Mouse (Mus musculus): ENCODE measurements around the gene Sctr.
A peak's percentile ranks its signal among the peaks of the same experiment; 100 is the strongest.

The Sctr gene

DNA sequence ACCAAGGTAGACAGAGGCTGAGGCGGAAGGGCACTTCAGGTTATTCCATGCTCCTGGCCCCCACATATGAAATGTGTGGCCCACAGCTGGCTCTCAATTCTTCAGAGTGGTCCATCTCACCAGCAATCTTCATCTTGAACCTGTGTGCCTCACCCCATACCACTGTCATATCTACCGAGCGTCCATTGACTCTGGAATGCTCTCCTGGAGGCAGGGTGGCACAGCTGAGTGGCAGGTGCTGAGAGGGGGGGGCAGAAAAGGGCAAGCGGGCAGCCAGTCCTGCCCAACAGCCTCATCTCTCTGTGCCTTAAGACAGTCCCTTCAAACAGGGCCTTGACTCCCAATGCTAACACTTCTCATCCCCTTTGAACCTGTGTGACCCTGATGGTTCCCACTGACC lies 64.4 kb downstream of the Sctr start:
- no peak for DNase-seq

DNA sequence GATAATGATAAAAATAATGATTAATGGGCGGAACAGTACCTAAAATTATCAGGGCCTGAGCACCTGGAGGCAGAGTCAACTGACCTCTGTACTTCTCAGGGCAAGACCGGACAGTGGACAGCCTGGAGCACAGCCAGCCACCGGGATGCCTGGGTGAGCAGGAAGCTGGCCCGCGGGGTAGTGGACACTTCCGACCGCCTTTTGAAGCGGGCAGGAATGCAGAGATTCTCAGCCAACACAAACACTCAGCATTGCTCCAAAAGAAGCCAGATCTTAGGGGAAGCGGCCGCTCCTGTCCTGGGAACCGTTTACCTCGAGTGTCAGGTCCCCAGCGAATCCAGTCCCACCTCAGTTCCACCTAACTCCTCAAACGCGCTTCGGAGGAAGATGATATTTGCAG lies 66.2 kb downstream of the Sctr start:
- DNase-seq, result peak; percentile 96 to 97

DNA sequence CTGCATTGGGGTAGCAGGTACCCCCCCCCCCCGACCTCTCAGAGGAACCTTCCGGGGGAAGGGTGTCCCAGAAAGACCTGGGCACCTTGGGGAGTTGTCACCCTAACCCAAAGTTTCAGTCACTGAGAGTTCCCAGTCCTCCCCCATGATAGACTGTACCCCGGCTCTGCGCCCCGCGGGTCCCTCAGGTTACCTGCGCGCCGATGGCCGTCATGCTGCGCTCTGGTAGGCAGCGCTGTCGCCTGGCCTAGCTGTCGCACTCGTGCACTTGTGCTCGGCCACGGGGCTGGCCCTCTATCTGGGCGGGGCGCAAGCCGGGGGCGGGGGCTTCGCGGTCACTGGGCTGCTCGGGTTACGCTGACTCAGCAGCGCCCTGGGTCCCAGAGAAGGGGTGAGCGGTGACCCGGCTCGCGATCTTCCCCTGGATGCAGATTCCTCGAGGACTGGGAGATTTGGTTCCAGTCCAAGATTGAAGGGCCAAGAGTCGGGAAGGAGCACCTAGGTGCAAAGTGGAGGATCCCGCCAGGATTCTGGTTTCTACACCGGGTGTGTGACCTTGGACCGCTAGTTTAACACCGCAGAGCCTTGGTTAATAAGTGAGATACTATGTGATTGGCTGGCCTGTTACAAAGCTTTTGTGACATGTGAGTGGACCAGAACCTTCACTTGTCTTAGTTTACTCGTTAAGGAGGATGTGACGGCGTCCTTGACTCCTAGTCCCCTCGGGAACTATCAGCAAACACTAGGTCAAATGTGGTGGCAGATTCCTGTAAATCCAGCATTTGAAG lies 67.0 kb downstream of the Sctr start, which contains the start of gene Tmem37:
Gene Tmem37 (minus strand): TSS at position 556 of the 788 bp plus-strand sequence.
- peak; percentile 92 to 97 for DNase-seq

DNA sequence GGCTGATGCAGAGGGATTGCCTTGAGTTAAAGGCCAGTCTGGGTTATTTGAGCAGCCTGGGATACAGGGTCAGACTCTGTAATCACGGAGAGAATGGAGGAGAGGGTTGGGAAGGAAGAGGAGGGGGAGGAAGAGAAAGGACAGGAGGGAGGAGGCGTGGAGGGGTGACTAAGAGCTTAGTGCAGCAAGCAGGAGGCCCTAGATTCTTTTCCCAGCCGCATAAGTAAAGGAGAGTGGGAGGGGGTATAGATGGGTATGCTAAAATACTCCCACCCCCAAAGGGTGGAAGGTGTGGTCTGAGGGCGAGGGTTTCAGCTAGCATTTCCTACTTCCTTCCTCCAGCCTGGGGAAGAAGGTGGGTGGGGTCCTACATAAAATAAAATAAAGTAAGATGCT lies 67.6 kb downstream of the Sctr start:
- DNase-seq, result no peak

DNA sequence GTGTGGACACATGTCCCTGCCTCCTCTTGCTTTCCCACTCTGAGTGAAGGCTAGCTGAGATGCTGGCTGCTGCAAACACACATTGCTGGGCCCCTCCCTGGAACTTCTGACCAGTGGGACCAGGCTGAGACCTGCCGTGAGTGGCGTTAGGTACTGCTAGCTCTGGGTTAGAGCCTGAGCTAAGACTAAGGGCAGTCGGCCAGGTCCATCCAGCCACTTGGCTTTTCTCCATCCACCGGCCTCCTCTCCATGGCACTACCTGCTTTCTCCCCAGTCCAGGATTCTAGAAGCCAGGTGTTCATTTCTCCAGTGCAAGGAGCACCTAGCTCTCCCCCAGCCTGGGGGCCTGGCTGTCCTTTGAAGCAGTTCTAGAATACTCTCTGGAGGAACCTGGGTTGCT lies 68.2 kb downstream of the Sctr start:
- peak; percentile 76 to 79 for DNase-seq

DNA sequence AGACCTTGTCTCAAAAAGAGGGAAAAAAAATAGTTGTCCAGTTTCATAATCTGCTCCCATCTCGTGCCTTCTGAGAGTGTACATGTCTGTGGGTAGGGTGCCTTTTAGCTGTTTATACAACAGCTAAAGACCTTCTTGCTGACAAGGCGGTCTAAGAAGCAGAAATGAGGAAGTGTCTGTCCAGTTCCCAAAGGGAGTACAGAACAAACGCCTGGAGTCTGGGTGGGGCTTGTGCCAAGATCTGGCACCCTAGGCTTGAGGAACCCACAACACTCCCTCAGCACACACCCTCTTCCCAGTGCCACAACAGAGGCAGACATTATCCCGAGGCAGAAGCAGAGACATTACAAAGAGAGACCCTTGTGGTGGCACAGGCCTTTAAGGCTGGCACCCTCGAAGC lies 68.8 kb downstream of the Sctr start:
- no peak for DNase-seq

DNA sequence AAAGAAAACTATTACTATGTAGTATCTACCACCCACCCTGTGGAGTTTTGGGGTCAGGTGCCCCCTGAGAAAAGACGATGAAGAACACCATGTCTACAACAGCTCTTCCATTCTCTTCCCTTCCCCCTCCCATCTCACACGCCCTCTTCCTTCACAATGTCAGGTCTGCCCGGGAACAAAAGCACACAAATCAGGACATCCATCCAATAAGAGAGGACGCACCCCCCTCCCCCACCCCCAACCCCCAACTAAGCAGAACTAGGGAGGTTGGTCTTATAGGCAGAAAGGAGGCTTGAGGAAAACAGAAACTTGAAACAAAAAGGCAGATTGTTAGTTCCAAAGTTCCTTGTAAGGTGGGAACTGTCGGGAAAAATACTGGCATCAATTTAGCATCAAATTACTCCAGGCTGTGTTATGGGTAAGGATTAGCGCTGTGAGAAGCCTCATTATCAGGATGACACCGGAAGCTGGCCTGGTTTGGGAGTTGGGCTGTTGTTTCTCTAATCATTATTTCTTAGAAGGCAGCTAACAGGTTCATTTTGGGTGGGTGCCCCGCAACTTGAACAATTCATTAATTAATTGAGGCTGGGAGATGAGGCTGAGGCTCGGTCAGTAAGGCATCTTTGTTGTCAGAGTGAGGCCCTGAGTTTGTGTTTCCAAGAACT lies 71.2 kb downstream of the Sctr start:
- no peak for DNase-seq

DNA sequence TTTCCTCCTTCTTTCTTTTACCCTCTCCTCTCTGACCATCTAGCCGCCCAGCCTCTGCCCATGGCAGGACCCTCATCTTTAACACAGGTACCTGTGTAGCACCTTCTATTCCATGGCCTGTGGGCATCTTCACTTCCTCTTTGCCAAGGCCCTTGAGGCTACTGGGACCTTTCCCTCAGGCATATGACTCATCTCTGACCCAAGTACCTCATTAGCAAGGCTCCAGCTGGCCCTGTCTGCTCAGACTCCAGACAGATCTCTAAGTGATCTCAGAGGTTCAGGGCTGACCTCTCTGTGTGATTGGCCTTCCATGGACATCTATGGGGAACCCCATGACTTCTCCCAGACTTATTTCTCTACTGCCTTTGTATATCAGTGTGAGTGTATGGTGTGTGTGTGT lies 73.9 kb downstream of the Sctr start:
- no peak for DNase-seq

DNA sequence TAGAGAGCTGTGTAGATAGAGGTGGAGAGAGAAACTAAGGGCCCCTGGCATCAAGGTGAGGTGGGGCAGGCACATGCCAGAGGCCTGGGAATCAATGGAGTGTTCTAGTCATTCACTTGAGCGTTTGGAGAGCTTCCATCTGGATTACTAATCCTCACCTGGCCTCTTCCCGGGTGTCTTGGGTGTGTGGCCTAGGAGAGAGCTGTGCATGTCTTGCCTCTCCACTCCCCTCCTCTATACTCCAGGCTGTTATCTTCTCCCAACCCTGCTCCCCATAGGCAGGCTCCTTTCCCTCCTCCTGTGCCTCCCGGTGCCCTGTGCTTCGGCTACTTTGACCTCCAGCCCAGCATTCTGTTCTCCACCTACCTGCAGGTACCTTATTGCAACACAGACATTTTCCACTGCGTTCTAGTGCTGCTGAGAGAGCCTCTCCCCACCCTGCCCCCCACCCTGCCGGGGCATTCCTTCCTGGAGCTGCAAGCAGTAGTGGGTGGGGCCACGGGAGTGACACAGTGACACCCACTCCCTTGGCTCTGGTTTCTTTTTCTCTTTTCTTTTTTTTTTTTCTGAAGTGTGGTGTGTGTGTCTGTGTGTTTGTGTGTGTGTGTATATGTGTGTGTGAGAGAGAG lies 76.4 kb downstream of the Sctr start:
- DNase-seq, result peak; percentile 47 to 82

DNA sequence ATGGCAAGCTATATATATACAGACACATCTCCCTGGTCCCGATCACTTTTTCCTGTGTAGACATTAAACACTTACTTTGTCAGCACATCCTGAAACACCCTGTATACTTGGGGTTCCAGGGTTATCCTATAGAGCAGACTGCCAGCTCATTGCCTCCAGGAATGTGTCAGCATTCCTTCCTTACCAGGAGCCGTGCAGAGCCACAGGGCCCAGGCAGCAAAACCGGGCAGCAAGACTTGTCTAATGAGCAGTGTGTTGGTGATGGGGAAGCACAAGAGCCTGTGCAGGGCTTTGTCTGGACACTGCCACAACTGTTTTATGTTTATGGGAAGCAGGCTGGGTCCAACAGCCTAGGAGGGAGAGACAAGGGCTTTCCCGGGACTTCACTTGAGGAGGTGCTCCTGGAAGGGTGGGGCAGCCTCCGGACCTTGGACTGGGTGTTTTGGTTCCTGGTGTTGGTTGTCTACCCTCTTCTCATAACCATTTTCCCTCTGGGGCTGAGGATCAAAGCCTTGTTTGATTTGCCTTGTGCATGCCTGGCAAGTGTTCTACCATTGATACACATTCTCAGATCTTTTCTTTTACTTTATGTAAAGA lies 77.3 kb downstream of the Sctr start:
- no peak for DNase-seq

DNA sequence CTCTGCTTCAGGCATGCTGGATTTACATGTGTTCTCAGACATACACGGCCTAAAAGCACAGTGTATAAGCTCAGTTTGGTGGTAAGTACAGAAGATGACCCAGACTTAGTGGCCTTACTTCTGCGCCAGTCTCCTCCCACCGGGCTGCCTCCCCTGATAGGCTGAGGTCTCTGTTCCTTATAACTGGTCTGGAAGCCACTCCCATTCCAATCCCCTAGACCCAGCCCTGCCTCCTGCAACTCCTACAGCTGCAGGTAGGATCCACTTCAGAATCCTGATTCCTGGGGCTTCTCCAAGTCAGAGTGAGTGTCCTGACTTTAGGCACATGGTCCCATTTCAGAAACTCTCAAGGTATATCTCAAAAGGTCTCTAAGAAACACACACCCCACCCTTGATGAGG lies 79.0 kb downstream of the Sctr start:
- no peak for DNase-seq

DNA sequence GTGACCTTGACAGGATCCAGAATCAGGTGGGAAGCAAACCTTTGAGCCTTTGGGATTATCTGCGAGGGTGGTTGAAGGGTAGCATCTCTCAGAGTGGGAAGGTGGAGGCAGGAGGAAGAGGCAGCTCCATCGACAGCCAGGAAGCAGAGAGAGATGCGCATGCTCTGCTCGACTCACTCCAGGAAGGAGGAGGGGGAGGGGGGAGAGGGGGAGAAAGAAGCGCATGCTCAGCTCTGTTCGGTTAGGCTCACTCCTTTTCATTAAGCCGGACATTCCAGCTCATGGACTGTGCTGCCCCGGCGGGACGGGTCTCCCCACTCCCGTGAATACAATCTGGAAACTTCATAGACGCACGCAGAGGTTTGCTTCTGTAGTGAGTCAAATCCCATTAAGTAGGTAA lies 80.0 kb downstream of the Sctr start:
- no peak for DNase-seq

DNA sequence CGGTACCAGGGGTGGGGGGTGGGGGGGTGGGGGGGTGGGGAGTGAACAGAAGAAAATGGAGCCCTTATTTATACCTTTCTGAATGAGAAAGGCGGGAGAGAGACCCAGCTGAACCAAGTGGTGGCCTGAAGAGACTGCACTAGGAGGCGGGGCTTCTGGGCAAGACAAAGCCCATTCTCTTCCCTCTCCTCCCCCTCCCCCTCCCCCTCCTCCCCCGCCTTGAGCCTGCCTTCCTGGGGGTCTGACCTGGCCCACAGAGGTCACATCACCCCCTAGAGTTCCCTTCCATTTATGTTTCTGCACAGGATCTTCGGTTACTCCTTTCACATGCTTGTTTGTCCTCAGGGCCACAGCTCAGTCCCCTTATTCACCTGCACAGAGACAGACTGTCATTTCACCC lies 82.5 kb downstream of the Sctr start:
- DNase-seq, result no peak

DNA sequence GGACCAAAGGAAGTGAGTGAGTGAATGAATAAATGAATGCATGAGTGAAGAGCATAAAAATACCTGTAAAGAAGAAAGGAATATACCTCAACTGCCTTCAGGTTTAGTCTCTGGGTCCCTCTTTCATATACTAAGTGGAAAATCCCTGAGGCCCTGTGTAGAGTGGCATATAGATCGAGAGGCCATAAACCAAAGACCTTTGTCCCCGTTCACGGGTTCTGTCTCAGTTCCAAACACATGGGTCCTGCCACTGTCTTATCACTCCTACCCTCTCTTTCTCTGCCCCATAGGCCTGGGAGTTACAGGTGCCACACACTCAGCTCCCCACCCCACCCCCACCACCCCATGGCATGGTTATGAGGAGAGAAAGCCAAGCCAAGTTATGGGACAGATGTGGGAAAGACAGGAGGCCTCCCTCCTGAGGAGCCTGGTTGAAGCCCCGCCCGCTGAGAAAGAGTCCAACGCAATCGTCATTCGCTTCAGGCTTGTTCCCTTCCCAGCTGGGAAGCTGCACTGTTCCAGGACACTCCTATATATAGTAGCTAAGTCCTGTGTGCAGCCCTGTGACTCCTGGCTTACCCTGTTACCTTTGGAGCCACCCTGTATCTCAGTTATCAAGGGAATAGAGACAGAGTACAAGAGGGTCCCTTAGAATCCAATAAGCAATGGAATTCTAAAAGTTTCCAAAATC lies 84.3 kb downstream of the Sctr start:
- DNase-seq, result no peak

DNA sequence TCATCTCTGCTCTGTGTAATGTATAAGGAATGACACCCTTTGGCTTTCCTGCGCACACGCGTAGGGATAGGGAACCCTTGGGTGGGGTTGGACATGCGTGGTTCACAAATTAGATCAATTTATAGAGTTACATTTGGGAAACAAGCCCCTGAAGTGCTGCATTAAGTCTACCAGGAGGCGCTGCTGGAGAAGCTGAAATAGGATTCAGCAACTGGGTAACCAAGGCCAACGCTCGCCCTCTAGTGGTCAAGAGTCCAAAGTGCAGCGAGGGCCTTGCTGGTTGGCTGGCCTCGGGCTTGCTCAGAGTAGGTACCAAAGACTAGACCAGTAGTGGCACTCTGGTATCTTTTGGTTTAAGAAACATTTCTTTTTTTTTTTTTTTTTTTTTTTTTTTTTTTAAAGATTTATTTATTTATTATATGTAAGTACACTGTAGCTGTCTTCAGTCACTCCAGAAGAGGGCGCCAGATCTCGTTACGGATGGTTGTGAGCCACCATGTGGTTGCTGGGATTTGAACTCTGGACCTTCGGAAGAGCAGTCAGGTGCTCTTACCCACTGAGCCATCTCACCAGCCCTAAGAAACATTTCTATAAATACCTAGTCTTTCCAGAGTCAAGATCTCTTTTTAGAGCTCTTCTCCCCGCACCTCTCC lies 86.9 kb downstream of the Sctr start:
- peak; percentile 91 to 94 for DNase-seq

DNA sequence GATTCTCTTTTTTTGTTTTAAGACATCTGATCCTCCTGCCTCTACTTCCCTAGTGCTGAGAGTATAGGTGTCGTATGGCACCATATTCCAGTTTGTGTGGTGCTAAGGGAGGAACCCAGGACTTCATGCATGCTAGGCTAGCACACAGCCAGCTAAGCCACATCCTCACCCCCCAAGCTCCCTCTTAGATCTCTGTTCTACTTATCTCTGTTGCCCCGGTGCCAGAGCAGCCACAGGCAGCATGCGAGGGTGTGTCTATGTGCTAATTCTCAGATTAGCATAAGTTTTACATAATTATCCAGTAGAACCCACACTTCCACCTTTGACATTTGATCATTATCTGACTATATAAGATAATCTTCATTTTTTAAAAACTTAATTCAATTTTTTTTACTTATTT lies 88.2 kb downstream of the Sctr start:
- no peak for DNase-seq

DNA sequence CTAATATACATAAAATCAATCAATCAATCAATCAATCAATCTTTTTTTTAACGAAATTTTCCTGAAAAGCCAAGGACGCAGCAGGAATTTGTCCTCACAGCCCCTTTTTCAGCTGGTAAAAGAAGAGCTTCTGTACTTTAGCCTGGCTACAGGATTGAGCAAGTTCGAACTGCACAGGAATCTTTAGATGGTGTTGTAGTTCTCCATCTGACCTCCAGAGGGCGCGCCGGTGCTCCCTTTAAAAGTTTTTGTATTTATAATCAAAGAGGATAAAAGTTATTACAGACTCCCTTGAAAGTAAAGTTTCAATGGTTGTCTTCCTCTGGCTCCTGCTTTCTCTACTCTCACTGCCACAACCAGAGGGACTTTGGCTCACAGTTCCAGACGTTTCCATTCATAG lies 91.6 kb downstream of the Sctr start:
- peak; percentile 72 to 86 for DNase-seq

DNA sequence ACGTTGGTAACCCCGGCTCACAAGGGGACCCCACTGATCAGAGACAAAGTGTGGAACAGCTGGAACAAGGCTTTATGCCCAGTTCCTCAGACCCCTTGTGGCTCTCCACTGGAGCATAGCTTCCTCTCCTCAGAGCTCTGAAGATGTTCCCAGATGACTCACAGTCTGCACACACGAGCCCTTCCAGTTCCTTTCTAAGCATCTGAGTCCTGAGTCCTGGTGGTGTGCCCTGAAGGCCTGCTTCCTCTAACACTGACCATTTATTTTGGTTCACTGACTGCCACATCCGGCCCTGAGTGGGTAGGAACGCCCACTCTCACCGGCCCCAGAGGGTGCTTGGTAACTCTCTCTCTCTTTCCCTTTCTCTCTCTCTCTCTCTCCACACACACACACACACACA lies 92.8 kb downstream of the Sctr start:
- peak in 1 of 2 experiments; percentile 17 for DNase-seq

DNA sequence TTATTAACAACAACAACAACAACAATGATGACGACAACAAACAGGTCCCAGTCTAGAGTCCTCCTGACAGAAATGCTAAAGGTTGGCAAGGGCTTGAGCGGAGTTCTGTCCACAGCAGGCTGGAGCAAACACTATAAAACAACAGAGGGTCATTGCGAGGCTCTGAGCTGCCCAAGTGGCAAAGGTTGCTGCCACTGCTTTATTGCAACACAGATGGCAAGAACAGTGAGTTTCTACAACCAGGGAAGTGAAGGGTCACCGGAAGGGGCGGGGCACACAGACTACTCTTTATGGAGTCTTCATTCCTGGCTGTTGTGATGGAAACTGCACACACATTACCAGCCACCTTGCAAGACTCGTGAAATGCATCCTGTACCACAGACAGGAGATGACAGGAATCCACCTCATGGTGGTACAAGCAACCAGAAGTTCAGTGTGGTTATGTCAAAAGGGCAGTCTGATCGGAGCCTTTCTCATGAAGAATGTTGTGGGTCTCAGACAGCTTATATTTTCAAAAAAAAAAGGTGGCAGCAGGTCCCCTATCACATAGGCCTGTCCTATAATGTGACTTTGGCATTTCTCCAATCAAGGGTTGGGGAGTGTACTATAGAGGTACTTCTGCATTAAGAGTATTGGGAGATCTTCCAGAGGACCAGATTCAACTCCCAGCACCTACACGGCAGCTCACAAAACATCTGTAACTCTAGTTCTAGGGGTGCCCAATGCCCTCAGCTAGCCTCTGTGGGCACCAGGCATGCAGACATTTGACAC lies 93.9 kb downstream of the Sctr start:
- peak; percentile 22 to 71 for DNase-seq

DNA sequence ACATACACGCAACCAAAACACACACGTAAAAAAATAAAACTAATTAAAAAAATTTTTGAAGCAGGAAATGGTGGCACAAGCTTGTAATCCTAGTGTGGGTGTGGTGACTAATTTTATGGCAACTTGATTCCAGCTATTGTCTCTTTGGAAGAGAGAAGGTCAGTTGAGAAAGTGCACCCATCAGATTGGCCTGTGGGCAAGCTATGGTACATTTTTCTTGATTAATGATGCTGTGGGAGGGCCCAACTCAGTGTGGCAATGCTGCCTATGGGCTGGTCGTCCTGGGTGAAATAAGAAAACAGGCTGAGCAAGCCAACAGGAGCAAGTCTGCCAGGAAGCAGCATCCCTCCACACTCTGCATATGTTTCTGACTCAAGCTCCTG lies 94.5 kb downstream of the Sctr start:
- no peak for DNase-seq

DNA sequence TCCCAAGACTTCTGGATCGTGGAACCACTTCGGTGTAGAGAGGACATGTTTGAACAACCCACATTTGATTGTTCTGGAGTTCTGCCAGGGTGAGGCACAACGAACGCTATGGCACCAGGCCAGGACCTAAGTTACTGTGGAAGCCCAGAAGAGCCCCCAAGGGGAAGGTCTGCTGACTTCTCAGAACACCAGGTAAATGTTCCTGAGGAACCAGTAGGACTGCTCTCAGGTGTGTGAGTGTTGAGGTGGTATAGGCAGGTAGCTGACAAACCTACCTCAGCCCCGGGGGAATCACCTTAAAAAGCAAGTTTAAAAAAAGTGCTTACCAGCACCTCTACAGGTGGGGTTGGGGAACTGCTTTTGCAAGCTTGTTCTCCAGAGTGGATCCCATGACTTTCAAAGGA lies 98.9 kb downstream of the Sctr start:
- peak; percentile 72 to 76 for DNase-seq
